Mouse (Mus musculus) embryonic facial prominence, embryonic 14.5 days (tissue): ENCODE results near the gene Zfp758. TPM values are rescaled to one million over a fixed set of nuclear protein-coding genes. Genes with fewer than 3 reads are reported as not detected.
"Not testable (repeated sequence)": the region's sequence is repeated elsewhere in the genome, so short reads cannot be mapped to it uniquely, and the experiment has no call there.

Source experiments
- ATAC-seq: fragments of 200-750 bp; cut with Nextera tagmentation; 2 replicates; pipeline ENCODE4 v1.8.0; 2017; ENCODE audit warnings: low read depth, moderate number of reproducible peaks, moderate TSS enrichment
- DNase-seq: peaks from one replicate; pipeline ENCODE4 v3.0.0-alpha.2; 2015; ENCODE audit warnings: low spot score
- H3K27ac ChIP-seq: fragments of 300-500 bp; sonication (generic); replicated peaks from 2 replicates; pipeline ENCODE4 v1.5.1; 2014; ENCODE audit warnings: low read depth, mild to moderate bottlenecking, low read length, moderate library complexity
- H3K27me3 ChIP-seq: fragments of 300-500 bp; sonication (generic); replicated peaks from 2 replicates; pipeline ENCODE4 v1.6.1; 2014; ENCODE audit warnings: low read length; ENCODE audit not compliant: control insufficient read depth, insufficient read depth
- H3K36me3 ChIP-seq: fragments of 300-500 bp; sonication (generic); 2 replicates; pipeline ENCODE4 v1.6.1; 2014; ENCODE audit warnings: low read length, mixed read lengths; ENCODE audit not compliant: control insufficient read depth, insufficient read depth
- H3K4me1 ChIP-seq: fragments of 300-500 bp; sonication (generic); 2 replicates; pipeline ENCODE4 v1.6.1; 2014; ENCODE audit warnings: antibody characterized with exemption, low read length; ENCODE audit not compliant: control insufficient read depth, insufficient read depth
- H3K4me2 ChIP-seq: fragments of 300-500 bp; sonication (generic); 2 replicates; pipeline ENCODE4 v1.6.1; 2014; ENCODE audit warnings: low read depth, mild to moderate bottlenecking, low read length, moderate library complexity, mixed read lengths
- H3K4me3 ChIP-seq: fragments of 300-500 bp; sonication (generic); 2 replicates; pipeline ENCODE4 v1.5.1; 2014; ENCODE audit warnings: low read depth, mild to moderate bottlenecking, low read length
- H3K9ac ChIP-seq: fragments of 300-500 bp; sonication (generic); 2 replicates; pipeline ENCODE4 v1.6.1; 2014; ENCODE audit warnings: low read depth, mild to moderate bottlenecking, low read length, moderate library complexity, mixed read lengths
- H3K9me3 ChIP-seq: fragments of 300-500 bp; sonication (generic); 2 replicates; pipeline ENCODE4 v1.6.1; 2016; ENCODE audit warnings: low read length; ENCODE audit not compliant: control insufficient read depth
- WGBS: fragments of 180-500 bp; shearing (Covaris S2); extraction: QIAGEN DNeasy Blood & Tissue Kit; methylation state at CpG from one replicate; pipeline ENCODE4 v1.1.7; 2014; 5-methylcytosine and 5-hydroxymethylcytosine counted together
- polyA plus RNA-seq: library from polyadenylated mRNA; unstranded; fragments of >200 nt; fragmentation: Nextera tagmentation; extraction: Ambion mirVana; gene quantifications from 2 replicates; pipeline ENCODE4 v1.2.1, GENCODE M21; 2014

Zfp758 gene
- polyA plus RNA-seq: 10.4 and 10.7 TPM in 2 replicates

DNA sequence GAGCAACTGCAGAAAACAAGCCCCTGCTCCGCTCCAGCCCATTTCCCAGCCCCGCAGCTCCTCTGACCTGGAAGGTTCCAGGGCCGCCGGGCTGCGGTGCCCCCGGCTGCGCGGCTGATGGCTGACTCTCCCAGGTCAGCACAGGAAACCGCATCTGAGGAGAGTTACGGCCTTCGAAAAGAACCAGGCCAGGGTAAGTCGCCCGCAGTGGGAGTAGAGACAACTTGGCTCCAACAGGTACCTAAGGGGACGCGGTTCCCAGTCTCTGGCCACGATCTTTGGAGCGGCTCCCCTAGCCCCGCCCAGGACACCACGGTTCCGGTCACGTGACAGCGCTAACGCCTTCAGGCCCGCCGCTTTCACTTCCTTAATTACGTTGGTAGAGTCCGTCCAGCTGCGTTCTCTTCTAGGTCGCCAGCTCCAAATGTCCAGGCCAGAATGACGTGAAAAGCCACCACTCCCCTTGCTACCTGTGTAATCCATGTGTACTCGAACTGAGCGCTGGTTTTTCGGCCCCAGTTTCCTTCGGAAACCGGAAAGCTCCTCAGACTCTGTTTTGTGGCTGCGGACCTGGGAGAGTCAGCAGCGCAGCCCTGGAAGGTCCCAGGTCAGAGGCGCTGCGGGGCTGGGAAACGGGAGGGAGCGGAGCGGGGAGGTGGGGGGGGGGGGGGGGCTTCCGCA, at the start of gene Zfp758, which contains the start of gene Zfp944:
Zfp758 (plus strand) TSS at position 353 of the 681 bp plus-strand sequence.
Zfp944 (minus strand) TSS at position 300 of the 681 bp plus-strand sequence.
- H3K9me3 ChIP-seq: not testable (repeated sequence)
- WGBS: under 1% methylated on average over 21 of the region's 43 CpGs

DNA sequence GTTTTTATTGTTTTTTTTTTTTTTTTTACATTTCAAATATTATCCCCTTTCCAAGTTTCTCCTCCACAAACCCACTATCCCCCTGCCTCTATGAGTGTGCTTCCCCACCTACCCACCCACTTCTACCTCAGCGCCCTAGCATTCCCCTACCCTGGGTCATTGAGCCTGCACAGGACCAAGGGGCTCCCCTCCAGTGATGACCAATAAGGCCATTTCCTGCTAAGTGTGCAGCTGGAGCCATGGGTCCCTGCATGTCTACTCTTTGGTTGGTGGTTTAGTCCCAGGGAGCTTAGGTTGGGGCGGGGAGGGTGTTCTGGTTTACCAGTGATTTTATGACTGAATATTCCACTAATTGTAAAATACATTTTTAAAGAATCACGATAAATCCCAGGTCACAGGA, 47.0 kb upstream of the Zfp758 start:
- Histone ChIP-seq H3K4me2 (peak overlapping the region; percentile 52), H3K27ac (peak overlapping the region; percentile 58; the same call in 1 of the 2 replicates), H3K4me3 (peak overlapping the region; percentile 55), H3K9ac (peak overlapping the region; percentile 75)
- not testable (repeated sequence) for DNase-seq, H3K27me3 ChIP-seq, H3K4me1 ChIP-seq, H3K9me3 ChIP-seq, H3K36me3 ChIP-seq
- 0% methylated on average over 3 of the region's 3 CpGs for WGBS
- ATAC-seq: peak; percentile 49; the same call in 1 of the 2 replicates

More for the DNA sequence above, at the start of gene Zfp758, which contains the start of gene Zfp944:
- peak within 1 kb of the TSS; percentile 60 for H3K4me2 ChIP-seq
- peak within 1 kb of the TSS; percentile 58 for H3K4me3 ChIP-seq
- ATAC-seq (peak; percentile 97), DNase-seq (peak; percentile 35)
- H3K27ac ChIP-seq: peak within 1 kb of the TSS; percentile 79
- not testable (repeated sequence) for H3K4me1 ChIP-seq, H3K36me3 ChIP-seq, H3K27me3 ChIP-seq
- H3K9ac ChIP-seq: peak within 1 kb of the TSS; percentile 80

DNA sequence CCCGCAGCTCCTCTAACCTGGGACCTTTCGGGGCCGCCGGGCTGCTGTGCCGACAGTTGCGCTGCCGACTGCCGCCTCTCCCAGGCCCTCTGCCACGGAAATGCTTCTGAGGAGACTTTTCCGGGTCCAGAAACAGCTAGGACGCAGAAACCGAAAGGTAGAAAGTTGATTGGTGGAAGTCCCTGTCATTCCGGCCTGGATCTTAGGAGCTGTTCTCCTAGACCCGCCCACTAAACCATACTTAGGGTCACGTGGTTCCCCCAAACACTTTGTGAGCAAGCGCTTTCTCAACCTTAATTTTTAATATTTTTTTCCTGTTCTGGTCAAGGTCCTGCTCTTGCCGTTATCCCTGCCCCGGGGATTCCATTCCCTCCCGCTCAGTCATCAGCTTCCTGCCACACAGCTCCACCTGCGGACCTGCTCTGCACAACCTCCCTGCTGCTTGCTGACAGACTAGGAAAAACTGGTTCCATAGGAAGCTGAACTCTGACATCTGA, 46.5 kb upstream of the Zfp758 start, which contains the start of gene CT030661.1:
CT030661.1 (minus strand) TSS at position 108 of the 497 bp plus-strand sequence.
- Histone ChIP-seq H3K4me2 (peak within 1 kb of the TSS; percentile 52), H3K4me3 (peak within 1 kb of the TSS; percentile 55), H3K27ac (peak within 1 kb of the TSS; percentile 58), H3K9ac (peak within 1 kb of the TSS; percentile 75)
- H3K4me1 ChIP-seq, H3K9me3 ChIP-seq, H3K27me3 ChIP-seq, H3K36me3 ChIP-seq: not testable (repeated sequence)
- peak; percentile 99 for ATAC-seq
- 0% methylated on average over 18 of the region's 20 CpGs for WGBS
- peak; percentile 99 for DNase-seq

- Histone ChIP-seq H3K9ac (peak overlapping the region; percentile 75), H3K4me3 (peak overlapping the region; percentile 55), H3K4me2 (peak overlapping the region; percentile 52)
- H3K27me3 ChIP-seq, DNase-seq, H3K4me1 ChIP-seq, H3K36me3 ChIP-seq, H3K27ac ChIP-seq, ATAC-seq, H3K9me3 ChIP-seq: not testable (repeated sequence)
- 11% methylated on average over 2 of the region's 2 CpGs for WGBS
These were observed 46.0 kb upstream of the Zfp758 start for GRCm38 (mm10) chr17:22315247-22315646.

- no peak for ATAC-seq
- no peak overlapping the region for H3K9ac ChIP-seq
- no peak overlapping the region for H3K4me2 ChIP-seq
- no peak overlapping the region for H3K4me3 ChIP-seq
- no peak overlapping the region for H3K27ac ChIP-seq
- H3K9me3 ChIP-seq: no peaks in the 10 kb centered on the region
- no peaks in the 10 kb centered on the region for H3K4me1 ChIP-seq
- H3K36me3 ChIP-seq: peaks cover 26% of the 10 kb centered on the region
- peak; percentile 27 for DNase-seq
- H3K27me3 ChIP-seq: no peaks in the 10 kb centered on the region
These were observed 8.5 kb upstream of the Zfp758 start for GRCm38 (mm10) chr17:22352794-22353193.

DNA sequence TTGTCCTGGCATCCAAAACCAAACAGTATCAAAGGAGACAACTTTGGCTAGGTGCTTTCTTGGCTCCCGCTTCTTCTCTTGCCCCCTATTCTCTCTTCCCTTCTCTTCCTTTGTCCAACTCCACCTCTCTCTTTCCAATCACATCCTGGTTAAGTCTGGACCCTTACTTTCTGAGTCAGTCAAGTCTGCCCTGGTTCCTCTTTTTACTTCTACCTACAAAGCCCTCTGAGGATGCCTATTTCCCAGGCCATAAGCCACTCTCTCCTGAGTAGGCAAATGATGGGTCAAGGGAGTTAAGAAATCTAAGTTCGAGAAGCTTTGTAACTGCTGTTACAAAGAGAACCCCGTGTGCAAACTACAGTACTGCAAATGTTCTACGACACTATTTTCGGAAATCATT, 681 bp upstream of the Zfp758 start:
- H3K4me3 ChIP-seq: peak overlapping the region; percentile 58
- H3K9me3 ChIP-seq: peaks cover 6% of the 10 kb centered on the region; the same call in 1 of the 2 replicates
- H3K9ac ChIP-seq: peak overlapping the region; percentile 68
- H3K27me3 ChIP-seq: no peaks in the 10 kb centered on the region
- WGBS: 24% methylated on average over 5 of the region's 5 CpGs
- H3K27ac ChIP-seq: no peak overlapping the region
- ATAC-seq (no peak), DNase-seq (no peak)
- peaks cover 8% of the 10 kb centered on the region for H3K36me3 ChIP-seq
- H3K4me1 ChIP-seq: peaks cover 4% of the 10 kb centered on the region; the same call in 1 of the 2 replicates
- peak overlapping the region; percentile 60 for H3K4me2 ChIP-seq

GRCm38 (mm10) chr17:22363895-22364294, 2.6 kb downstream of the Zfp758 start:
- H3K4me2 ChIP-seq: no peak overlapping the region
- H3K4me3 ChIP-seq: no peak overlapping the region
- ATAC-seq: no peak
- peaks cover 14% of the 10 kb centered on the region; the same call in 1 of the 2 replicates for H3K9me3 ChIP-seq
- no peak overlapping the region for H3K9ac ChIP-seq
- H3K27me3 ChIP-seq: no peaks in the 10 kb centered on the region
- WGBS: 86% methylated on average over 3 of the region's 3 CpGs
- no peak overlapping the region for H3K27ac ChIP-seq
- H3K4me1 ChIP-seq: peaks cover 4% of the 10 kb centered on the region; the same call in 1 of the 2 replicates
- no peak for DNase-seq
- 0 out of 2 replicates have a peak, but pooled peaks cover 7% of the 10 kb centered on the region for H3K36me3 ChIP-seq

DNA sequence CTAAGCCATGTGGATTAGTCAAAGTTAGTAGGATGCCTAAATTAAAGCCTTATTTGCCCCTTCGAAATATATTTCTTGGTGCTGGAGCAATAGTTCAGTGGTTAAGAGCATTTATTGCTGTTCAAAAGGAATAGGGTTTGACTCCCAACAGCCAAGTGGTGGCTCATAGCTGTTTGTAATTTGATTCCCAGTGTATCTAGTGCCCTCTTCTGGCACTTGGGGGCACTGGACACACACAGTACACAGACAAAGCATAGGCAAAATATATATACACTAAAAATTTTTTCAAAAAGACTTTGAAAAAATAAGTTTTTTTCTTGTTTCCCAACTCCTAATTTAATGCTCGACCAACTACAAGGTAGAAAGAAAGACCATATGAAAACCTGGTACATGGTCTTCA, 49.5 kb downstream of the Zfp758 start:
- Histone ChIP-seq H3K9me3 (no peaks in the 10 kb centered on the region), H3K27me3 (no peaks in the 10 kb centered on the region), H3K36me3 (no peaks in the 10 kb centered on the region), H3K27ac (no peak overlapping the region), H3K4me3 (no peak overlapping the region), H3K4me1 (no peaks in the 10 kb centered on the region), H3K9ac (no peak overlapping the region), H3K4me2 (no peak overlapping the region)
- 77% methylated on average over 2 of the region's 2 CpGs for WGBS
- ATAC-seq (no peak), DNase-seq (no peak)
